Mouse (Mus musculus) midbrain, embryonic 10.5 days (tissue): ENCODE measurements around the gene Mecom. TPM values are rescaled to one million over a fixed set of nuclear protein-coding genes. Genes with fewer than 3 reads are reported as not detected.

Experiments used
- DNase-seq: peaks from one replicate; pipeline ENCODE4 v3.0.0-alpha.2; 2017; ENCODE audit warnings: low spot score
- H3K27ac ChIP-seq: fragments of 300-500 bp; sonication (generic); replicated peaks from 2 replicates; pipeline ENCODE4 v1.5.1; 2016; ENCODE audit warnings: mild to moderate bottlenecking
- H3K27me3 ChIP-seq: fragments of 300-500 bp; sonication (generic); 2 replicates; pipeline ENCODE4 v1.6.1; 2016; ENCODE audit warnings: low read depth, mild to moderate bottlenecking; ENCODE audit not compliant: poor library complexity, severe bottlenecking
- H3K36me3 ChIP-seq: fragments of 300-500 bp; sonication (generic); 2 replicates; pipeline ENCODE4 v1.6.1; 2016; ENCODE audit warnings: mild to moderate bottlenecking, moderate library complexity
- H3K4me1 ChIP-seq: fragments of 300-500 bp; sonication (generic); 2 replicates; pipeline ENCODE4 v1.6.1; 2016
- H3K4me3 ChIP-seq: fragments of 300-500 bp; sonication (generic); 2 replicates; pipeline ENCODE4 v1.5.1; 2016; ENCODE audit warnings: mild to moderate bottlenecking, moderate library complexity
- H3K9me3 ChIP-seq: fragments of 300-500 bp; sonication (generic); replicated peaks from 2 replicates; pipeline ENCODE4 v1.6.1; 2016; ENCODE audit warnings: mild to moderate bottlenecking
- WGBS: fragments of 180-500 bp; shearing (Covaris S2); methylation state at CpG from one replicate; pipeline ENCODE4 v1.1.7; 2016; 5-methylcytosine and 5-hydroxymethylcytosine counted together
- polyA plus RNA-seq: library from polyadenylated mRNA; unstranded; fragments of >200 nt; fragmentation: Nextera tagmentation; extraction: Ambion mirVana; gene quantifications from 2 replicates; pipeline ENCODE4 v1.2.1, GENCODE M21; 2016

The Mecom gene
- polyA plus RNA-seq, 1 experiment from 2014 or later = 22.6 TPM

DNA sequence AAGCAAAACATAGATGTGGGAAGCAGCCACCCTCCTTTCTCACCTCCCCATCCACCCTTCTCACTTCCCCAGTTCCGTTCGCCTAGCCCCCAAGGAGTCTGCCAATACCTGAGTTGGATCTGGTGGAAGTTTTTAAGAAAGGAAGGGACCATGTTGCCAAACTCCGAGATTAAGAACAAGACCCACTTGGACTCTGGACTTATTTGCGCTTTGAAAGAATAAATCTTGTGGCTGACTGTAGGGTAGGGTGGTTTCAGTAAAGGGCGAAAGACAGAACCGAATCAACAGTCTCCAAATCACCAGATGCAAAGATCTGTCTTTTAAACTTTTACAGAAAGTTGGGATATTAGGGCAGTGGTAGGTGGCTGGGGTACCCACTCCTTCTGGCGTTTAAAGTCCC lies 36.0 kb downstream of the Mecom start:
- no peak overlapping the region for H3K27ac ChIP-seq
- H3K4me1 ChIP-seq = peaks cover 81% of the 10 kb centered on the region
- WGBS = 5% methylated on average over 7 of the region's 7 CpGs
- H3K4me3 ChIP-seq = no peak overlapping the region
- H3K9me3 ChIP-seq = no peaks in the 10 kb centered on the region
- DNase-seq = peak; percentile 32
- H3K27me3 ChIP-seq = peaks cover 72% of the 10 kb centered on the region
- no peaks in the 10 kb centered on the region for H3K36me3 ChIP-seq

DNA sequence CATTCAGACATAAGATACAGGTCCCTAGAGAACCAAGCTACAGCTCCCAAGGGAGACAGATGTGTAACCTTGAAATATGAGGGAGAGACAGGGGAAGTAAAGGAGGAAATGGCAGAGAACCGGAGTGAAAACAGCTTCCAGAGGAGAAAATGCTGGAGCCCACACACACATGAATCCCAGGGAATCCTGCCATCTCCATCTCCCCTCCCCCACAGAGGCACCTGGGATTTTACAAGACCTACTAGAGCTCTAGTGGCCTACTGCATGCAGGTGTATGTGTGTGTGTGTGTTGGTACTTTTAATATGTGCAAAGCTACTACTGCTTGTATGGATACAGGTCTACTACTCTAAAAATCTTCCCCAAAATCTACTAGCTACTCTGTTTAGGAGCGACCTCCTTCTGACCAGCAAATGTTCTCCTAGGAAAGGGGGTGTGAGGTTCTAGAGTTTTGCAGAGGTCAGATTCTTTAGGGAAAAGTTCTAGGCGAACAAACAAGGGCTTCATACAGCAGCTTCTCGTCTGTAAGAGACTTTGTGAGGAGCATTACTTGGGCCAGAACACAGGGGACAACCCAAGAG lies 36.7 kb downstream of the Mecom start:
- Histone ChIP-seq H3K9me3 (no peaks in the 10 kb centered on the region), H3K36me3 (no peaks in the 10 kb centered on the region), H3K4me1 (peaks cover 87% of the 10 kb centered on the region), H3K27me3 (peaks cover 66% of the 10 kb centered on the region), H3K4me3 (no peak overlapping the region), H3K27ac (no peak overlapping the region)
- peak; percentile 34 for DNase-seq
- 12% methylated on average over 4 of the region's 4 CpGs for WGBS

DNA sequence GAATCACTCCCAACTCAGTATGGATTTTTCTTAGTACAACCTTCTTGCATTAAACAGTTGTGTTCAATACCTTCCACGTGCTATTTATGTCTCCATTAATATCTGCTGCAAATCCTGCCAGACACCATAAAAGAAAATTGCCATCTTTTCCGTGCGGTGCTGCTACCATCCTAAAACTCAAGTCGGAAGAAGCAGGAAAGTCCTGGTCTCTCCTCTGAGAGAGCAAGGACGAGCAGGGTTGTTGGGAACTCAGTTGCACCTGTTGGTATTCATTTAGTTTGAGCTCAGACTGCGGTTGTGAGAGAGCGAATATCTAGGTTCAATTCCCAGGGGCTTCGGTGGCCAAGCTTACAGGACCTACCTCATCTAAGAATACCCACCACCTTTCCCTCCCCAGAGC lies 37.2 kb downstream of the Mecom start:
- Histone ChIP-seq H3K27me3 (peaks cover 66% of the 10 kb centered on the region), H3K36me3 (no peaks in the 10 kb centered on the region), H3K4me1 (peaks cover 88% of the 10 kb centered on the region), H3K4me3 (peak overlapping the region; percentile 76), H3K27ac (no peak overlapping the region), H3K9me3 (no peaks in the 10 kb centered on the region)
- WGBS = 3% methylated on average over 8 of the region's 8 CpGs
- no peak for DNase-seq

DNA sequence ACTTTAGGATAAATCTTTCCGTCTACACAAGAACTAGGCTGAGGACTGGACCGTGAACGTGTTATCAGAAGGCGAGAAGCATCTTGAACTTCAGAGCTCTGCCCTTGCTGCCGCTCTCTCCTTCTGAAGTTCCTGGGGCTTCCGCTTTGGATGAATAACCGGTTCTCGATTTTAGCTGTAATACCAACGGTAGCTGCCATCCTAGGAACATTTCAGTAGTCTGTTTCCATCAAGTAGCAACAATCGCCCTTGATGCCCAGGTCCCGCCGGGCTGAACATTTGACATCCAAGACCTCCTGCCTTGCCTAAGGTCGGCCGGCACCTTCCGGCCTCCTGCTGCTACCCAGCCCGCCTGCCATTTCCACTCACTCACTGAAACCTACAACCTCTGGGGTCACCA lies 37.7 kb downstream of the Mecom start:
- H3K27ac ChIP-seq = peak overlapping the region; percentile 97

GRCm38 (mm10) chr3:30508930-30509910 lies 38.6 kb downstream of the Mecom start:
- H3K36me3 ChIP-seq = no peaks in the 10 kb centered on the region
- WGBS = under 1% methylated on average over 42 of the region's 55 CpGs
- peak overlapping the region; percentile 76 for H3K4me3 ChIP-seq
- DNase-seq = peak; percentile 86
- peaks cover 71% of the 10 kb centered on the region for H3K27me3 ChIP-seq
- no peaks in the 10 kb centered on the region for H3K9me3 ChIP-seq
- H3K4me1 ChIP-seq = peaks cover 89% of the 10 kb centered on the region
- peak overlapping the region; percentile 97 for H3K27ac ChIP-seq

More for the DNA sequence above, 37.7 kb downstream of the Mecom start:
- Histone ChIP-seq H3K36me3 (no peaks in the 10 kb centered on the region), H3K4me1 (peaks cover 88% of the 10 kb centered on the region), H3K4me3 (peak overlapping the region; percentile 76), H3K27me3 (peaks cover 66% of the 10 kb centered on the region), H3K9me3 (no peaks in the 10 kb centered on the region)
- DNase-seq = peak; percentile 55
- under 1% methylated on average over 16 of the region's 16 CpGs for WGBS

- H3K36me3 ChIP-seq = no peaks in the 10 kb centered on the region
- DNase-seq = peak; percentile 89
- no peaks in the 10 kb centered on the region for H3K9me3 ChIP-seq
- peak overlapping the region; percentile 76 for H3K4me3 ChIP-seq
- 0% methylated on average over 56 of the region's 73 CpGs for WGBS
- peaks cover 75% of the 10 kb centered on the region for H3K27me3 ChIP-seq
- peaks cover 87% of the 10 kb centered on the region for H3K4me1 ChIP-seq
- peak overlapping the region; percentile 97 for H3K27ac ChIP-seq
Measured at GRCm38 (mm10) chr3:30508296-30508929, 39.4 kb downstream of the Mecom start.

DNA sequence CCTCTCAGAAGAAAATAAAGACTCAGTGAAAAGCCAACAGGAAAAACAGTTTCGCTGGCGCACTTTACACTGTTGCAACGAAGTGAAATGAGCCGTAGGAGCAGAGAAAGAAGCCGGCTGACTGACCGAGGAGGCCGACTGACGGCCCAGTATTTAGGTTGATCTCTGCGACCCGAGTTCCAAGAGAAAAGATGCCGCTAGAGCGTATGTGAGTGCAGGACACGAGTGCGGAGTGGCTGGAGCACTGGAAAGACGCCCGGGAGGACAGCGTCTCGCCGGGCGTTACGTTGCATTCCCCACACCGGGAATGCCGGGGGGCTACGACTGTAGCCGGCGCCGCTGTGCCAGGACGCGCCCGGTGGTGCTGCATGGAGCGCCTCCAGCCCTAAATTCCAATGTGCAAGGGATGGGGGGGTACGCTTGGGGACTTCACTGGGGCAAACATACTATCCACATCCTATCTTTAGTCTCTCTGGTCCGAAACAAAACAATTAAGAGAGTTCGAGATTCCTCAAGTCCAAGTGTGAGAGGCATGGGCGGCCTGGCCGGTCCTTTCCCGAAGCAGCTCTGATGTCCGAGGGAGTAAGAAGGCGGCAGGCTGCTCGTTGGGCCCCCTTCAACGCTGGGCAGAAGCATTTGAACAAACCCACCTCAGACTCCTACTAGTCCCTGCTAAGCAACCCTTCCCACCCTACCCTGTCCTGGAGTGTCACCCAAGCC lies 40.1 kb downstream of the Mecom start:
- Histone ChIP-seq H3K36me3 (no peaks in the 10 kb centered on the region), H3K9me3 (no peaks in the 10 kb centered on the region), H3K27me3 (peaks cover 71% of the 10 kb centered on the region), H3K4me1 (peaks cover 80% of the 10 kb centered on the region), H3K4me3 (peak overlapping the region; percentile 76), H3K27ac (peak overlapping the region; percentile 97)
- DNase-seq = peak; percentile 67
- under 1% methylated on average over 41 of the region's 41 CpGs for WGBS

GRCm38 (mm10) chr3:30507028-30507575 lies 40.7 kb downstream of the Mecom start:
- peak overlapping the region; percentile 97 for H3K27ac ChIP-seq
- H3K4me1 ChIP-seq = peaks cover 75% of the 10 kb centered on the region
- peaks cover 65% of the 10 kb centered on the region for H3K27me3 ChIP-seq
- WGBS = under 1% methylated on average over 22 of the region's 22 CpGs
- H3K4me3 ChIP-seq = peak overlapping the region; percentile 76
- no peaks in the 10 kb centered on the region for H3K36me3 ChIP-seq
- DNase-seq = peak; percentile 67
- H3K9me3 ChIP-seq = no peaks in the 10 kb centered on the region

DNA sequence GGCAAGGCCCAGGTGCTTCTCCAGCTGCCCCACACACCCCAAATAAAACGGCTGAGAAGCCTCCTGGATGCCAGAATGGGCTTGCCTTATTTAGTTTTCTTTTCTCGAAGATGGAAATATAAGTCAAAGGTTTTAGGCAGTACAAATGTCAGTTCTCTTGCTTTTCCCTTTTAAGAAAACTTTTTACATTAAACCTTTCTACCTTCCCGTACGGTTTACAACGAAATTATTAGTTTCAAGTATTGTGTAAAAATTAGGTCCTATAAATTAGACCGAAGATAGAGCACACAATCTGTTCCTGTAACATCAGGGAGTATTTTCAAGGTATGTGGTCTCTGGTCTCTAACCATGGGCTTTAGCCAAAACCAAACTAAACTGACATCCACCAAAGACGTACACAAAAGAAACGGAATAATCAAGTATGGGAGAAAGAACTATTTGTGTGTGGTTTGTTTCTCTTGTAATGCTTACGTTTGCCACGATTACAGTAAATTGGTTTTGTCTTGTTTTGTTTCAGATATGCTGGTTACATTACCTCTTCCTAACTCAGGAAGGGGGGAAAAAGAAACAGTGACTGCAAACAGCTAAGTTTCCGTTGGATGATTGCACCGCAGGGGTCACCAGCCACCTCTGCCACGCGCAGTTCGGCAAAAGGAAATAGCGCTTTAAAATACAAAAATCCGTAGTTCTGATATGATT lies 41.3 kb downstream of the Mecom start:
- Histone ChIP-seq H3K36me3 (no peaks in the 10 kb centered on the region), H3K27me3 (peaks cover 58% of the 10 kb centered on the region), H3K4me1 (peaks cover 72% of the 10 kb centered on the region), H3K4me3 (peak overlapping the region; percentile 76), H3K9me3 (no peaks in the 10 kb centered on the region), H3K27ac (peak overlapping the region; percentile 97)
- WGBS = 4% methylated on average over 17 of the region's 17 CpGs
- DNase-seq = no peak

DNA sequence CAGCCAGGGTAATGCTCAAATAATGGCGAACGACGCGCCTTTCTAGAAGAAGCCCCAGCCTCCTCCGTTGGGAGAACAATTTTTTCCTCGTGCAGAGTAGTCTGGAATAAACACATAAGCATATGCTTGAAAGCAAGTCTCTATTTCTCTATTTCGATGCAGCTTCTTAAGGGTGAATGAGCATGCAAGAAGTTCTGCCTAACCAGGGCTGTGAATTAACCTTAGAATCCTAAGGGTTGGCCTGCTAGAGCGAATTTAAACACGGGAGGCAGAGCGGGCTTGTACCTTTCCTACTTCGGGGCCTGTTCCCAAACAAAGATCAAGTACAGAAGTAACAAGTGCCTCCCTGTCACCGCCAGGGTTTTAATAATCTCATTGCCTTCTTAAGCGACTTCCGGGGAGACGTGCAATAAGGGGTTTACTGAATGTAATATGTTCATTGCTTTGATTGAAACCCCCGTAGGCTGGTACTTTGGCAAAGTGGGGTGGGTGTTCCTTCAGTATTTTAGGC lies 42.0 kb downstream of the Mecom start:
- Histone ChIP-seq H3K27ac (peak overlapping the region; percentile 72), H3K4me3 (peak overlapping the region; percentile 76), H3K4me1 (peaks cover 69% of the 10 kb centered on the region), H3K9me3 (no peaks in the 10 kb centered on the region), H3K36me3 (no peaks in the 10 kb centered on the region), H3K27me3 (peaks cover 52% of the 10 kb centered on the region)
- WGBS = 6% methylated on average over 16 of the region's 16 CpGs
- DNase-seq = peak; percentile 37

DNA sequence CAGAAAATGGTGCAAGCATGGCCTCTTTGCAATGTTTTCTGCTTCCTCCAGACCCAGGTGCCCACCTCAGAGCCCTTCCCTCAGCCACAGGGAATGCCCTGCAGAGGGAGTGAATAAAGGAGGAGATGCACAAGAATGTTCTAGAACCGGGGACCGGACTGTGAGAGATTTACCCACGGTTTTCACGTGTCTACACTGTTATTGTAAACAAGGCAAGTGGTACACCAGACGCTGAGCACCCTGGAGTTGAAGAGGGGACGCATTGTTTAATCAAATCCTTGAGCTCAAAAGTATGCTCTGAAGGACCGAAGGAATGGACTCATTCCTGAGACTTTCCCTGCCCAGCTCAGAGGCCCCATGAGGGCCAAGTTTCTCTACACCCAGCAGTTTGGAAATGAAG lies 43.2 kb downstream of the Mecom start:
- H3K4me1 ChIP-seq = peaks cover 57% of the 10 kb centered on the region
- no peaks in the 10 kb centered on the region for H3K36me3 ChIP-seq
- H3K27me3 ChIP-seq = peaks cover 39% of the 10 kb centered on the region
- no peak overlapping the region for H3K4me3 ChIP-seq
- no peak for DNase-seq
- H3K27ac ChIP-seq = peak overlapping the region; percentile 69
- H3K9me3 ChIP-seq = no peaks in the 10 kb centered on the region
- 36% methylated on average over 7 of the region's 7 CpGs for WGBS
